Mouse (Mus musculus) liver, postnatal 0 days (tissue): ENCODE results near the gene Ccn5.

Source experiments
- CTCF ChIP-seq: sonication (generic); IDR thresholded peaks from 2 replicates; pipeline ENCODE4 v1.5.1; 2016; ENCODE audit warnings: antibody characterized with exemption, low read depth
- EP300 ChIP-seq: IDR thresholded peaks from 2 replicates; pipeline ENCODE4 v1.6.1; 2016; ENCODE audit warnings: antibody characterized with exemption, low read depth, mild to moderate bottlenecking

DNA sequence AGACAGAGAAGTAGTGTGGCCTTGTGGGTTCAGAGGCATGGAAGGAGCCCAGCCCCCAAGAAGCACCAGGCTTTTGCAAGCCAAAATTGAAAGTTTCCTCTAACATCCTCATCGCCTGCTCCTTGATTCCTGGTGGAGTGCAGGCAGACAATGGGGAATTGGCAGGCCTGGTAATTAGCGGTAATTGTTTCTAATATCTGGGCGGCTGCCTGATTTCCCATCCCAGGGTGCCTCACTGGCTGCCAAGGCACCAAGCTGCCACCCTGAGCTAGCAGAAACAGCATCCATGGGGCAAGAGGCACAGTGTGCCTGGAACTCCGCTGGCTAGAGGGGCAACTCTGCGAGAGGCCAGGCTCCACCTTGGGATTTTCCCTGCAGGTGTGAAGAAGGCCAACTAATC lies 49.1 kb downstream of the Ccn5 start:
- no peak for TF ChIP-seq EP300
- no peak for TF ChIP-seq CTCF
